Mouse (Mus musculus): Measurements from ENCODE around the gene Zbtb16.

The Zbtb16 gene

DNA sequence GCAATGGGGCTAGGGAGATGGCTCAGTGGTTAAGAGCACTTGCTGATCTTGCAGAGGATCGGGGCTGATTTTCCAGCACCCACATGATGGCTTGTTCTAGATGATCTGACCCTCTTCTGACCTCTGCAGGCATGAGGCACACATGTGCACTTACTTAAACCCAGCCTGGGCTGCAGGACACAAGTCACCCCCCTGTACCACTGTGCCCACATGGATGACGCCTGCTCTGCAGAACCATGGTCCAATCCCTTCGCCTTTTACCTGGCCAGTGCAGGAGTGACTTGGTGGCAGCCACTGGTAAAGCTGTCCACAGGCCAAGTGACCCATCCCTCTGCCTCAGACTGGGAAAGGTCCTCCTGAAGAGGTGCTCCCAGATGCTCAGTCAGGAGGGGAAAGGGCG, 67.1 kb downstream of the Zbtb16 start:
- no peak for DNase-seq (ENCODE audit: low read depth, low spot score)

DNA sequence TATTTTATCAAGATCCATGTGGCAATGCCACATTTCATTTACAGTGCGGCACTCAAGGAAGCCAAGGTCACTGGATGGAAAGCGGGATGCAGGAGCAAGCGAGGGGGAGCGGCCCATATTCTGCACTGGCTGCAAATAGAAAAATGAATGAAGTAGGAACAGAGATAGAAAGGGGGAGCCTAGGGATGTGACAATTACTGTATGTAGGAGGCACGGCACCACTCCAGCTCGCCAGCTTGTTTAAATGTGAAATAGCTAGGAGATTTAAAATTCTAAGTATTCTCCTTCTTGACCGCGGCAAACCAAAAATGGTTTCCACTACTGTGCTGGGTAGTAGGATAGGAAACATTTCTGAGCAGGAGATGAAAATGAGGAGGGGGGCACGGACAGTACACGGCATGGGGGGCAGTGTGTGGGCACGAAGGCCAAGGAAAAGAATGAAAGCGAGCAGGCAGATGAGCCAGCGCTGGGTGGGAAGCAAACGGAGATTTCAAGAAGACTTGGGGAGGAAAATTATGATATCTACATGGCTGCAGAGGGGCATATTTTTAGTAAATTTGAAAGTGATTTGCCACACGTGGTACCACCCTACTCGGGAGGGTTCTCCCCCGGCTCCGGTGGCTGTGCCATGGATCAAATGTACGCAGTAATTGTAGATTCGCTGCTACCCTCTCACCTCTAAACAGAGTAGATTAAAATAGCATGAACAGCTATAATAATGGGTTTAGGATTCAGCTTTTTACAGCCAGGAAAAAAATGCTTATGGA, 68.2 kb downstream of the Zbtb16 start:
- no peak for DNase-seq (ENCODE audit: low read depth, low spot score)

DNA sequence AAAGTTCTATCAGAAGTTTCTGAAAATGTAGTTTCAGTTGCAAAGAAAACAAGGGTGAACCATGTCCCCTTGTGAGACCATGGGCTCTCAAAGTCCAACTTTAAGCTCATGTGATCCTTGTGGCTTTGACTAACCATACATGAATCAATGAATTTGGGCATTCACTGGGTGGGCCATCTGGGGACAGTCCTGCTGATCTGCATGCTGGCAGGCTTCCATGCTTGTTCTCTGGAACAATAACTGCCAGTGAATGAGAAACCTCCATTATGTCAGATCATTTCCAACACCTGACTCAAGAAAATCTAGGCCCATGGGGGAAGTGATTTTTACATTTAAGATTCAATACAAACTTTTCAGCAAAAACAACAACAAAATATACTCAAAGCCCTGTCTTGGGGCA, 70.1 kb downstream of the Zbtb16 start:
- DNase-seq (ENCODE audit: low read depth, low spot score), result no peak

DNA sequence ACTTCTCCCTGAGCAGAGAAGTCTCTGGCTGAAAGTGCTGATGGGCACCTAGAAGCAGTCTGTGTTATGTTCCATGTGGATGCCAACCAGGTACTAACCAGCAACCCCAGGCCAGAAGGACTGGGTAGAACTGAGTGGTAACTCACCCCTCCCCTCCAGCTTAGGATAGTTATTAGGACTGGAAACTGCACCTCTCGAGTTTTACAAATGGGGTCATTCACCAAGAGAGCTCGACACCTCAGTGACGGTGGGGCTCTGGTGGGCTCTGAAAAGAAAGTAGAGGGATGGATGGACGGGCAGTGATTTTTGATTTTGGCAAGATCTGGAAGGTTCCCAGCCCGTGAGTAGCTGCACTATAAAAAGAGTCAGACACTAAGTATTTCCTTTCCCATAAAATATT, 71.7 kb downstream of the Zbtb16 start:
- DNase-seq (ENCODE audit: low read depth, low spot score), result no peak

DNA sequence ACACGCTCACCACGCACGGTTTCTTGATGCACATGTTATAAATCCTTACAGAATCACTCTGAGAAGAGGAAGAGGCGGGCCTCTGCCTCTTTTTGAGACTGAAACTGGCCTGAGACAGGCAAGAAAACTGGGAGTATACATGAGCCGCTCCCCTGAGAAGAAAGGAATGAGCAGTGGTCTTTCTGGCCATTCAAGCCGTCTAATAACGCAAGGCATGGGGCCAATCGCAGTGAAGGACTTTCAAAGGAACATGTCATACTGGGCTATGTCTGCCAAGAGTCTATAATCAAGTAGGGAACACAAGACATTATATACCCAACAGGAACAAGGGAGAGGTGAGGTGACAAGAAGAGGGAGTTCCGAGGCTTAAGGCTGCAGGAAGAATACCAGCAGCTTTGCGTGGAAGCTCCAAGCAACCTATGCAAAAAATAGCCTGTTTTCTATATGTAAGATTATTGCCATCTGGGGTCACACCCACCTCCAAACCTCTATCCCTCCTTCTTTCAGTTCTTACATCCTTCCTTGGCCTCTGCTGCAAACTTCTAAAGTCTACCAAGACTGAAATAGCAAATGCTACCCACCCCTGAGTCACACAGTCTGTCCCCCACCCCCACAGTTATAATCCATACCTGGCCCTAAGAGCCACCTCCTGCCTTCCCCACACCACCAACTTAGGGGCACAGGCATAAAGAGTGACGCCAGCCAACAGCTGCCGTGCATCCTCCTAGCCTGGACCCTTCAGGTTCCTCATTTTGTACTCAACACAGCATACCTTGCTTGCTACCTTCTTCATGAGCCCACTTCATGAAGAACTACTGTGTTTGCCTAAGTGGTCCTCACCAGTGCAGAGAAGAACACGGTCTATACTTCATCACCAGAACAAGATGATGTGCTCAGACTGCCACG, 74.0 kb downstream of the Zbtb16 start:
- no peak for DNase-seq (ENCODE audit: low read depth, low spot score)

DNA sequence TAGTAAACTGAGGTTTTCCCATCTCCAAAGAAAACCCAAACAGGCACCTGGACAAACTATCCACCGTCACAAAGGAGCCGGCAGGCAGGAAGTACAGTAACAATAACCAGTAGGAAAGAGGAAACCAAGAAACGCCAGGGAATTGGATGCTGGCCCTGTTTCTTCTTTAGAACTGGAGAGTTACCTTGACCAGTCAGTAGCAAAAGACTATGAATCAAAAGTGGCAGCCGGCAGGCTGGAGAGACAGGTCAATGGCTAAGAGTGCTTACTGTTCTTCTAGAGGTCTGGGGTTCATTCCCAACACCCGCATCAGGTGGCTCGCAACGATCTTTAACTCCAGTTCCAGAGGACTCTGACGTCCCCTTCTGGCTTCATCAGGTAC, 74.9 kb downstream of the Zbtb16 start:
- no peak for DNase-seq (ENCODE audit: low read depth, low spot score)

DNA sequence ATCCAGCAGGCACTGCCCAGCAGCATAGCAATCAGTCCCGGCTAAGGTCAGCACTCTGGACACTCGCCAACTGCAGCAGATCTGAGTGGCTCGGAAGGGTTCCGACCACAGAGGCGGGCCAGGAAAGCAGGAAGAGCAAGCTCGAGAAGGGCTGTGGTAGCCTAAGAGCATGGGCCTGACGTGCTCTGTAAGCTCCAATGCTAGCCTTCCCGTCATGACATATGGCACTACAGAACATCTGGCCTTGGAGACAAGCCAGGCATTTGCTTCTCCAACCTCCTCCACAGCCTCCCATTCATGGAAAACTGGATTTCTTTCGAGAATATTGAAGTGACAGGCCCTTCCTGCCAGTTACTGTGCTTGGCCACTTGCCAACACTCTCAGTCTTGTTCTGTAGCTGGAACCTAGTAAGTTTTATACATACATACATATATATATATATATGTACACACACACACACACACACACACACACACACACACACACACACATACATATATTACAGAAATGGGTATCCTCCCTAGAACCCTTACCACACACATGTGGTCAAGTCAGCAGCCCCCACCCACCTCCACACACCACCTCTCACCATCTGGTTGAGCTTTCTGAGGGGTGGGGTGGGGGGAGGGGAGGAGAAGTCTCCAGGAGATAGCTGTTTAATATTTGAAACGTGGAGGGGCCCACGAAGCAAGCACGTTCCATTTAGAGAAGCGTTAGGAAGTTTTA, 75.4 kb downstream of the Zbtb16 start:
- DNase-seq (ENCODE audit: low read depth, low spot score), result no peak

DNA sequence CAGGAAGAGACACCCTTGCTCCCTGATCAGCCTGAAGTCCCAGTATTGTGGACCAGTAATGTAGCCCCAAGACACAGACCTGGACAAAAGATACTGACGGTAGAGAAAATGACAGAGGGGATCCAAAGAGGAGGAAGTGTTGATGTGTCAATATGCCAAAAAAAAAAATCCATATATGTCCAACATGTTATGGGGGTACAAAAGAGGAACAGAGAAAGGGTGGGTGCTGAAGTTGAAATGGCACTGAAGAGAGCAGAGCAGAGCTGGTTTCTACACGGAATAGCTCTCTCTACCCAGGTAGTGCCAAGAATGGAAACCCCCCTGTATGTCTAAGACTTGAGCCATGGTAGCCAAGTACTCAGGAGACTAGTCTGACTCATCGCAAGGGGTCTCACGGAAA, 76.9 kb downstream of the Zbtb16 start:
- DNase-seq (ENCODE audit: low read depth, low spot score), result no peak

DNA sequence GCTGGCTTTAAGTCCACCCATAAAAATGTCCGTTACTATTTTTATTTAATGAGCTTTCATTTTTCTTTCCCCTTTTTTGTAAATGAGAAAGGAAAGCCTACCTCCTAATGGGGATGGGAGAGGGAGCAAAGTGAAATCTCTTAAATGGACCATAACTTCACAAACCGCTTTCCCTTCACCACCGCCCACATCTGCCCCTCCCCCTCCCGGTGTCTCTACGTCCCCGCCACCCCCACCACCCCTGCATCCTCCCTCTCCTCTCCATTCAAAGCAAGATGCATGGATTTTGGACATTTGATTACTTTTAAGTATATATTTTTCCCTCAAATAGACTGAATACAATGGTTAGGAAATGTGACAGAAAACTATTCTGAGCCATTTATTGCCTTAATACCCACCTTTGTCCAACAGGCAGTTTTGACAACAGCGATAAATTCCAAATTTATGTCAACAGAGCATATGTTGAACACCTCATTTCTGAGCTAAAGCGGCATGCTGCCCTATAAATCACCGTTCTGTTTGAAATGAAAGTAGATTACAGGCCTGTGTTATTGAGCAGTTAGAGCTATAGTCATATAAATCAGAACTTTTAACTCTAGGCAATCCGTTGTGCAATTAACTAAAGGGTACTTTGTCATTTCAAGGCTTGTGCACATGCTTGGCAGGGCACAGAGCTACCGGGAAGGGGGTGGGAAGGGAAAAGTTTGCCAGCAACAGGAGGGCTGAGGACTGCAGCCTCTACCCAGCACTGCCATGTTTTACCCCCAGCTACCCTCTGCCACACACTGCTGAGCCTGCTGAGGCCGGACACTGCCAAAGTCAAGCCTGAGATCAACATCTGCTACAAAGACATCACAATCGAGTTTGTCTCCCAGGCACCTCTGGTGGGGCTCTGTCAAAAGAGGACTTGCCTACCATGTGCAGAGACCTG, 78.1 kb downstream of the Zbtb16 start:
- DNase-seq (ENCODE audit: low read depth, low spot score), result no peak

DNA sequence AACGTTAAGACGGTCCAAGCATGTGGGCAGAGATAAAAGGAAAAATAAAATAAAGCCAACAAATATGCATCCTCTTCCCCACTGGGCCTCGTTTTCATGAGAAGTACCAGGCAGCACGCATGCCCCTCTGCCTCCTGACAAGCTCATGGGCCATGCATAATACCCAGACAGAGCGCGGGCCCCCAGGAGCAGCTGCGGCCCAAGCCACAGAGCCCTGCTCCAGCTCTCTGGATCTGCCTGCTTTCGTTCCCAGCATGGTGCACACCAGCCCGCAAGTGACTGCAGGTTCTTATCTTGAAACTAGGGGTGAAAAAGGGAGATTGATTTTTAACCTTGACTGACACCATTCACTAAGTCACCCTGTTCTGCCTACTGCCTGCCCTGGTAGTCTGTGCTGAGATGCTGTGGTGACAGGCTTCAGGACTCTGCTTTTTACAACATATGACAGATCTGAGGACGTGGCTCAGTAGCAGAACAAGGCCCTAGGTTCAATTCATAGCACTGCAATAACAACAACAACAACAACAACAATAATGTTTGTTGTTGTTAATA, 79.7 kb downstream of the Zbtb16 start:
- no peak for DNase-seq (ENCODE audit: low read depth, low spot score)

DNA sequence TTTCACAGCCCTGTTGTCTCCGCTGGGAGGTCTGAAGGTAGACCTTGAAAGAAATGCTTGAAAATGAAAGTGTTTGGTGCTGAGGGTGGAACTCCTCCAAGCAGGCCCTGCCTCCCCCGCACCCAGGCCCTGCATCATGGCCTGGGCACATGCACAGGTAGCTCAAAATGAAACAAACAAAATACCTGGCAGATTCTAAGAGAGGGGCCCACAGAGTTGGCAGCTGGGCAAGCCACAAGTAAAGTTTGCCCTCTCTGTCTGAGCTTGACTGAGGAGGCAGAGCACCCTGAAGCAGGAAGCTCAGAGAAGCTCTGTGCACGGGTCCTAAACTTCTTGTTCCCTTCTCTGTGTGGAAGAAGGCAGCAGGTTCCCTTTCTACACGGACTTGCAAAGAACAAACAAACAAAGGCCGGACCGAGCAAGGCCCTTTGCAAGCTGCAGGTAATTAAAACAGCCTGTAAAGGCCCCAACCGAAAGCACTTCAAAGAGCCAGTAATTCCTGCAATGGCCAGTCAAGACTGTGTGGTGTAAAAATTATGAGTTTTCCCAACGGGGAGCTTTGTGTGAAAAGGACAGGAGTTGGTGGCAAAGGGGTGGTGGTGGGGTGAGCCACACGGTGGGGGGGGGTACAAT, 80.5 kb downstream of the Zbtb16 start:
- DNase-seq (ENCODE audit: low read depth, low spot score), result no peak

DNA sequence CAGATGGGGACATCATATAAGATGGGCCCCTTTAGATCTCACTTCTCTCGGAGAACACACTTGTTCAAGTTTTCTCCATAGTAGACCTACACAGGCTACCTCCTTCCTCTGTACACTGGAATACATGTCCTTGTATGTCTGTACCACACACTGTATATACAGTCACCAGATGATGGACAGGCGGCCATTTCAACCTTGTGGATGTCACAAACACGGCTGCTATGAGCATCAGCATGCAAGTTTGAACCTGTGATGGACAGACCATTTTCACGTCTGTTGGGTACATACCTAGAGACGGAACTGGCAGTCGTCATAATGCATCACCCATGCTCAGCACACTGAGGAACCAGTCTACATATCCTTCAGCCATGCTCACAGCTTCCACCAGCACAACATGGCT, 81.6 kb downstream of the Zbtb16 start:
- DNase-seq (ENCODE audit: low read depth, low spot score), result no peak

DNA sequence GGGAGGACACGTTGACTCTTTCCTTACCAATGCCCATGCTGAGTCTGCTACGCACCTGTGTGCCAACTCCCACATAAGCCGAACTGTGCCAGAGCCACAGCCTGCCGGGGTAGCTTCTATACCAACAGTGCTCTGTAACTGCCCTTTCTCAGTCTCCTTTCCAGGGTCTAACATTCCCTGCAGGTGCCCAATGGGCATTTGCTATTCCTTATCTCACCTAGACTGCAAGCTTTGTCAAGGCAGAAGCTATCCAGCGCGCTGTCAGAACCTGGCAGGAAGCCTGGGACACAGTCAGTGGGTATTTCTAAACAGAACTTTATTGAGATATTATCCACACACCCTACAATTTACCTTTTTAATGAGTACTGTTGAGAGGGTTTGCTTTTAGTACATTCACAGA, 82.1 kb downstream of the Zbtb16 start:
- DNase-seq (ENCODE audit: low read depth, low spot score), result no peak

DNA sequence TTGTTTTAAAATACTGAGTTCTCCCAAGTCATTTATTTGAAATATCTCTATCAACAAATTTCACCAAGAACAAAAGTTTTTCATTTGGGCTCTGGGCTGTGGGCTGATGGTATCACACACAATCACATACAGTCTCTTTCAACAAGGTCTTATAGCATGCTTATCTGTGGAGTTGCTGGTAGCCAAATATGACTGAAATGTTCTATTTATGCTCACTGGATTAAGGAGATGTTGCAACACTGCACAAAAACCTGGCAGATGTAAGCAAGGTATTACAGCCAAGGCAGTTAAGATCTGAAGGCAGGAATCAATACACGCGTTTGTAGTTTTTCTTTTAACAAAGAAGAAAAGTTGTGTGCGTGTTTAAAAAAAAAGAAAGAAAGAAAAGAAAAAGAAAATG, 84.1 kb downstream of the Zbtb16 start:
- DNase-seq (ENCODE audit: low read depth, low spot score), result no peak

DNA sequence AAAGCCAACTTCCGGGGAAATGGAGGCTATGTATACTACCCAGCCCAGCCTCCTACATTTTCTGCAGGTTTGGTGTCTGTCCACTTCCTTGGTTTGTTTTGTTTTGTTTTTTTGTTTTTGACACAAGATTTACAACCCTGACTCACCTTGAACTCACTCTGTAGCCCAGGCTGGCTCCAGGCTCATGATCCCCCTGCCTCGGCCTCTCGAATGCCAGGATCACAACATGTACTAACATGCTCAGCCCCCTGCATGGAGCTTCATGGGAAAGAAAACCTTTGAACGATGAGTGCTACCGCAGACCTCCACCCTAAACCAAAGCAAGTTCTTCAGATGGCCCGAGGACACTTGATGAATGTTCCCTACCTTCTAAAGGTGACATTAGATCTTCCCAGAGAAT, 86.4 kb downstream of the Zbtb16 start:
- no peak for DNase-seq (ENCODE audit: low read depth, low spot score)

DNA sequence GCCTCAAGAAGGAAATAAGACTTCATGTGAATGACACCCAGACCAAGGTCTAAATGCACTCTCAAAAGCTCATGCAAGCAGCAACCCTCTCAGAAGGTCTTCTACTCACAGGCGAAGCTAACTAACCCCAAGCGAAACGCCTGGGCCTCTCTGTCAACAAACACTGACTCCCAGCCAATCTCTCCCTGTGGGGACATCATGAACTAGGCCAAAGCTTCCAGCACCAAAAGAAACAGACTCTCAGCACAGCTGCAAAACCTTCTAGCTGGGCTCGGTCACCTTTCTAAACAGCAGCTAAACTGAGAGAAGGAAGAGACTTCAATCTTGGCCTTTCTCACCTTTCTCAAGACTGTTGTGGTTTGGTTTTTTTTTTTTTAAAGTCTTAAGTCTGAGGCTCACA, 86.9 kb downstream of the Zbtb16 start:
- DNase-seq (ENCODE audit: low read depth, low spot score), result no peak

DNA sequence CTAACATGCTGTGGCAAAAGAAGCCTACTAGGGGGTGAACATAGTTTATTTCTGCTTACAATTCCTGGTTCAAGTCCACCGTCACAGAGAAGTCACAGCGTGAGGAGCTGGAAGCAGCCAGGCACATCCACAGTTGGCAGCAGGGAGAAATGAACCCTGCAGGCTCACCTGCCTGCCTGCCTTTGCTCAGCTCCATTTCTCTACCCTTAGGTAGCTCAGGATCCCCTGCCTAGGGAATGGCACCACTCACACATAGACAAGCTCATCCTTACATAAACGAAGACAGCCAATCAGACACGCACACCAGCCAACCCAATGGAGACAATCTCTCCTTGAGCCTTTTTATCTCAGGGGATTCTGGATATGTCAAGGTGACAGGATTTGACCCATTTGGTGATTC, 87.3 kb downstream of the Zbtb16 start:
- DNase-seq (ENCODE audit: low read depth, low spot score), result no peak

DNA sequence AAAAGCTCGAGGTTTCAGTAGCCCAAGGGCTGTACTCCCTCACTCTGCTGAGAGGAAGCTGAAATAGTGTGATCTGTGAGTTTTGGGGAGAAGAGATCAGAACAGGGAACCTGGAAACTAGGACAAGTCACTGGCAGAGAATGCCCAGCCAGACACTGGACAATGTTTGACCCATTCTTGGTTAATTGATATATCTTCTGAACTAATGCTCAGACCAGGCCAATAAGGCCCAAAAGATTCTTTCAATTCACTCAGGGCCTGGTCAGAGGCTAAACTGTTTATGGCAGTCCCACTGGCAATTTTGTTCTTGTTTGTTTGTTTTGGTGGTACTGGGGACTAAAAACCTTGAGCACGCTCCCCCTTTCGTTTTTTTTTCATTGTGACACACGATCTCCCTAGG, 87.8 kb downstream of the Zbtb16 start:
- no peak for DNase-seq (ENCODE audit: low read depth, low spot score)

DNA sequence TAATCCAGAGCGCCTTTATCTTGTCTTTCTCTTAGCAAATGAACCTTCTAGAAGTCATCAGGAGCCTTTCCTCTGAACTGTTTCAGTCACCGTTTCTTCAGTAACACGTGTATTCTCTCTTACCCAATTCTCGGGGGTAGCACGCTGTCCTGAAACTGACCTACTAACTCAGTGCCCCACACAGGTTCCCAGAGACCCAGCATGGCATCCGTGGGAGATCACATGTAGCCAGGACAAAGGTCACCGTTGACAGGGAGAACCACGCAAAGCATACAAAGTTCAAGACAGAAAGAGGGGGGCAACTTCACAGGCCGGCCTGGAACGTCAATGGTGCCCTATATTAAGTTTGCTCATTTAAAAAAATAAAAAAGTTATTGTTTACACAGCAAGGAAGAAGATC, 89.5 kb downstream of the Zbtb16 start:
- DNase-seq (ENCODE audit: low read depth, low spot score), result no peak

DNA sequence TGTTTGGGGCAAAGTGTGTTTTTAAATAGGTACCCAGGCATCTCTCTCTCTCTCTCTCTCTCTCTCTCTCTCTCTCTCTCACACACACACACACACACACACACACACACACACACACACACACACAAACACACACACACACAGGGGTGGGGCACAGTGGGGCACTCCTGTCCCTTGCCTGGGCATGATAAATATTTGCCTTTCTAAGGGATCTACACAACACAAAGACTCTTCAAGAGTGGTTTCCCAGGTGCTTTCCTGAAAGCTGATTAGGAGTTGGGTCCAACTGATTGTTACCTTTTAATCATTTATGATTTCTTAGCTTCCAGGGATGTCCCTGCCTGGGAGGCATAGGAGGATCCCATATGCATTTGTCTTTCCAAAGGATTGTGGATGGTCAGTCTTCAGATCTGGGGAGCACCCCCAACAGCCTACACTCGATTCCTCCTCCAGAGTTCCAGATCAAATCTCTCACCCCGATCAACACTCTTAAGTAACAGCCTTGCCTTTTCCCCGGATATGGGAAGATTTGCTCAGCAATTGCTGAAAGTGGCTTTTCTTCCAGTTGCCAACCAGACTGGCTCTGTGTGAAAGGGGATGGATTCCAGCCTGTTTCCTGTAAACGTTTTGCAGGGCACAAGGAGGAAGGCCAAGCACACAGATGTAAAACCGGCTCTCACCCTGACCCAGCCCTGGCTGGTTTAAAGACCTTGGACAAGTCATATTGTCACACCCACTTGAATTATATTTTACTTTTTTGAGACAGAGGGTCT, 90.5 kb downstream of the Zbtb16 start:
- no peak for DNase-seq (ENCODE audit: low read depth, low spot score)
